Mouse (Mus musculus) right cerebral cortex, postnatal 4 days (tissue): ENCODE measurements around the gene Mvk.

Experiments
- DNase-seq: peaks from one replicate; pipeline ENCODE4 v3.0.0-alpha.2; 2022

The Mvk gene

DNA sequence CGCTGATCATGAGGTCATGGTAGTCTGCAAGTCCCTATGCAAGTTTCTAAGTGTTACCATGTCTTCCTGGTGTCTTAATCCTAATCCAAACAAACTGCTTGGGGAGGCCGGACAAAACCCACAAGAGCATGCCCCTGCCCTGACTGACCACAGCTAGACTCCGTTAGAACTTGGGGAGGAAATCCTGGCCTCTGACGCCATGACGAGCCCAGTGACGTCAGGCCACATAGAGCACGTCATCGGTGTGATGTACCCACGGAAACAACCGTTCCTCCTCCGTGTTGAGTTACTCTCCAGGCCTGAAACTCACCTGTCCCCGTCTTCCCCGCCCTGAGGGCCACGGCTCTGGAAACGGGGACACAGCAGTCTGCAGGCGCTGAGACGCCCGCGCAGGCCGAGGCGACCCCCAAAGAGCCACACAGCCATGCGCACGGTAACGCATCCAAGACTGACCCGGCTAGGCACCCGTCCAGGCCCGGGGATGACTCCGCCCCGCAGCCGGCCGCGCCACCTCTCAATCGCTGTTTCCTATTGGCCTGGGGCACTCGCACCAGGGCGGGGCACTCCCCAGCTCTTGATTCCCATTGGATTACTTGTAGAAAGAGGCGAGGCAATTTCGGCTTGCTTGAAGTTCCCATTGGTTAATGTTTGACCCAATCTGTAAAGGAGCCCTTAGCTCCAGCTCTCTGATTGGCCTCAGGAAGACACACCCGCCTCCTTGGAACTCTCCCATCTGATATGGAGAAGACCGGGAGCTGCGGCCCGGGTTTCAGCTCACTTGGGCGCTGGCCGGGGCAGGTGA is at the start of gene Mvk, which contains the start of gene Mmab:
Gene Mvk, plus strand, starts transcription at position 704 of the 802 bp plus-strand sequence.
Gene Mmab, minus strand, starts transcription at position 495 of the 802 bp plus-strand sequence.
- DNase-seq, result peak; percentile 99

DNA sequence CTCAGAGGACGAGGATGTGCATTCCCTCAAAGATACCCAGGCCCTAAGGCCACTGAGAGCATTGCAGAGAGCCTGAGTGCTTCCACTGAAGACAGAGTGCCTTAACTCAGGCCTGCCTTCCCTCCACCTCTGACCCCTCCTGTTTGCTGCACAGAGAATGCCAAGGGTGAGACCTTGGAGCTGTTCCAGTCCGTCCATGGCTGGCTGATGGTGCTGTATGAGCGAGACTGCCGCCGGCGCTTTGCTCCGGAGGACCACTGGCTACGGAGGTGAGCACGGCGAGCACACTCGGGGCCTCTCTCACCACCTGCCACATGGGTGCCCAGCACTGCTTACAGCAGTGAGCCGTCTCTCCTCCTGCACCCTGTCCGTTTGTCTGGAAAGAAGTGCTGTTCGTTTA is 37.5 kb upstream of the Mvk start:
- DNase-seq, result no peak

DNA sequence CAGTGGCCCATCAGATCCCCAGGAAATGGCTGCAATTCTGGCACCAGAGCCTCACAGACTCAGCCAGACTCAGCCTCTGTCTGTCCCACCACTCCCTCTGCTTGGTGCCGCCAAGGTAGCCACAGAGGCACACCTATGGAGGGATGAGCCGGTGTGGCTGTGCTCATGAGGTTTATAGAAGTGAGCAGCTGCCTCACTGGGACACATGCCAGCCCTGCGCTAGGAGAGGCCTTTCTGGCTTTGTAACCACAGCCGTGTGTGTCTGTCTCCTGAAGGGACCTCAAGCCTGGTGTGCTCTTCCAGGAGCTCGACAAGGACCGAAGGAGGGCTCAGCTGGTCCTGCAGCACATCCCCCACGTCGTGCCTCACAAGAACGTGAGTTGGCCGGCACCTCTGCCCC is 36.8 kb upstream of the Mvk start:
- no peak for DNase-seq

DNA sequence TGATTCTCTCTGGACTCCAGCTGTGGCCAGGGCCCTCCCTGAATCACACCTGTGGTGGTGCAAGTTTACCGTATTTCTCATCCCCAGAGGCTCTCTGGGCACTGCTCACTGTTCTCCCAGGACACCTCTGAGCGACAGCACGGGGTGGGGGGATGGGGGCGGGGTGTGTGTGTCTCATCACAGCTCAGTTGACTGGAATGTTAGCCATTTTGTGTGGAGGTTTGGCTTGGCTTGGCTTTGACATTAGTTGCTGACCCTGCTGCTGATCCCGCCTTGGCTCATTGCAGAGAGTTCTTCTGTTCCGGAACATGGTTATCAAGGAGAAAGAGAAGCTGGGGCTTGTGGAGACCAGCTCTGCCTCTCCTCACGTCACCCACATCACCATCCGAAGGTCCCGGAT is 36.3 kb upstream of the Mvk start:
- DNase-seq, result no peak

DNA sequence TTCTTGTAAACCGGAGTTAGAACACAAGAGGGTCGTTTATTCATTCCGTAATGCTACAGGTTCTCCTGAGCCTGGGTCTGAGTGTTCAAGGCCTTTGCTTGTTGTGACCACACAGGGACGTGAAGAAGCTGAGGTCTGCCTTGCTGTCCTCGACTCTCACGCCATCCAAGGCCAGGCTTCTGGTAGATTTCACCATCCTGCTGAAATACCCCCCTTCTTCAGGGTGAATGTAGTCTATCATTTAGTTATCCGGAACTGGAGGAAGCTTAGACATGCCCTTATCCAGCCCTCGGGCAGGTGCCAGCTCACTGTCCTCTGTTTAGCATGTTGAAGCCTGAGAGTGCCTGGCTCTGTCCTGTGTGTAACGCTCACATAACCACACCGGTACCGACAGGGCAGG is 35.2 kb upstream of the Mvk start:
- DNase-seq, result no peak

DNA sequence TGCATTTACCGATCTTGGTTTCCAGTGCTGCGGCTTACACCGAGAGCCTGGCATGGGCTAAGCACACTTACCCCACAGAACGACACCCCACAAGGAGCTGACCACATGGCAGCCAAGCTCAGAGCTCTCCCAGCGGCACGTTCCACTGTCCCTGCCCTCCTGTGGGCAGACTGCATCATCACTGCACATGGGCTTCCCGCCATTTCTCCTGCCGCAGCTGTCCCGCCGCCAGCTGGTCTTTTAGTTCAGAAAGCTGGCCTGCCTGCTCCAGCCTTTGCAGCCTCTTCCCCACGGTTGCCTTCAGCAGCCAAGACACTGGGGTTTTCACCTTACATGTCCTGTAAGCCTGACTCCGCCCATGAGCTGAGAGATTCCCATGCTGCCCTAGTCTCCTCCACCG is 33.6 kb upstream of the Mvk start:
- no peak for DNase-seq

DNA sequence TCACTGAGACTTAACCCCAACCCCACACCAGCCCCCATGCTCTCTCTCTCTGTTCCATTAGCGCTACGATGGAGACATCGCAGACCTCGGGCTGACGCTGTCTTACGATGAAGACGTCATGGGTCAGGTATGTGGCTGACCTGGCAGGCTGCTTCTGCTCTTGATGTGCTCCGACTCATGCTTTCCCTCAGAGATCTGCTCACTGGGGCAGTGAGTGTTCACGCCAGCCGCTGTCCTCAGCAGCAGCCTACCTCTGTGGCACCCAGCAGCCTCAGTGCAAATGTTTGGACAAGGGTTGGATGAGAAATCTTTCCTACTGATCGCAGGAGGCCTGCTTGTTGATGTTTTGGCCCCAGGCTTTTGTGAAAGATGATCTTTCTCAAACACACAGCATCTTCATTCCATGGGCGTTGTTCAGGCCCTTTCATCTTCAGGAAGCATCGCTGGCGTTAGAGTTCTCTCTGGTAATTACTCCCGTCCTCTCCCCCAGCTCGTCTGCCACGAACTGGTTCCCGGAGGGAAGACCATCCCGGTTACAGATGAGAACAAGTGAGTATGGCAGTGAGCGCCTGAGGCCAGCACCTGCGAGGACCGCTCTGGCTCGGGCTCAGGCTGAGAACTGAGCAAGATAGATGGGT is 31.6 kb upstream of the Mvk start:
- DNase-seq, result no peak

DNA sequence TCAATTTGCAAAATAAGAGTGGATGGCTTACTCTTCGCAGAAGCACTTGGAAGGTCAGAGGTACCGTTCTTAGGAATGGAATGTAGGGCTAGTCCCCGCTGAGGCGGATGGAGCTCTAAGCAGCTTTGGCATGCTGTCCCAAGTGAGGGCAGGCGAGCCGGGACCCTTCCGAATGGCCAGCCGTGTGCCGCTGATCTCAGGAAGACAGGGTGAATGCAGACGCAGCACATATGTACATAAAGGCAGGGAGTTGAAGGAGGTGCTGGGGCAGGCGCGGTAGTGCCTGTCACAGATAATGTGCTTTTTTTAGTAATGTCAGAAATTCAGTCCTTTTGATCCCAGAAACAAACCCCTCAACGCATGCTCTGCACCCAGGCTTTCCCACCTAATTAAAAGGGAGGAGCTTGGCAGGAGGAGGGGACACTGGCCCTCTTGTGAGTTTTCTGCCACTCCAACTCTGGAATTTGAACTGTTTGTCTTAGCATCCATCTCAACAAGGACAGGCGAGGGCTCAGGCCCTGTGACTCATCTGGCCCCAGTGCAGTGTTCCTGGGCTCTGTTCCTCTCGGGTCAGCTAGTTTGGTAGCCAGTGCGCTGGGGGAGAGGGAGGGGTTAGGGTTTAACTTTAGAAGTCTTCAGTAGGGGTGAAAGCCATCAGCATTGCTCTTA is 30.9 kb upstream of the Mvk start:
- DNase-seq, result no peak

DNA sequence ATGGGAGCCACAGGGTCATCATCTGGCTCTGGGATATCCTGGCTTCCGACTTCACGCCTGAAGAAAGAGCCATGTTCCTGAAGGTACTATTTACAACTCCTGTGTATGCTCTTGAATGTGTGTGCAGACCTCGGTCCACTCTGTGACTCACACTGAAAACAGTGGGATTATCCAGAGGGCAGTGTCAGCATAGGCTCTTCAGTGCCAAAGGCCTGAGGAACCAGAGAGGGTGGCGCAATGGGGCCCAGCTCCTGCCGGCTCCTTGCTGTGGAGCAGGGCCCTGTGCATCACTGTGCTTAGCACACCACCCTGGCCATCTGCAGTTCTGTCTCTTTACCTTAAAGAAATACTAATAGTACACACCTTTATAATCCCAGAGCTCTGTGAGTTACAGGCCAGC is 28.5 kb upstream of the Mvk start:
- no peak for DNase-seq

DNA sequence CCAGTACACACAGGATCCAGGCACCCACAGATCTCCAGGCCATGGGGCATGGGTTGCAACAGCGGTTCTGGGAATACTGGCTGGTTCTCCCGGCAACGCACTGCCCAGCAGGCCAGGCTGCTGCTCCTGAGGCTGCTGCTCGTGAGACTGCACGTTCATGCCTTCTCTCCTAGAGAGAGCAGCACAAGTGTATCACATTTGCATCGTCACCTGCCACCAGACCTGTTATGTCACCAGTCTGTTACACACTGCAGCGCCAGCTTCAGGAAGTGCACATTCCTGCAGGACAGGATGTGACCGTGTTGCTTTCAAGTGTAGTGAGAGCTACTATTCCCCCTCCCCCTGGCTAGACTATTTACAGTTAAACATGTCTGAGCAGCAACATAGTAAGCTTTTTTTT is 27.2 kb upstream of the Mvk start:
- DNase-seq, result no peak

DNA sequence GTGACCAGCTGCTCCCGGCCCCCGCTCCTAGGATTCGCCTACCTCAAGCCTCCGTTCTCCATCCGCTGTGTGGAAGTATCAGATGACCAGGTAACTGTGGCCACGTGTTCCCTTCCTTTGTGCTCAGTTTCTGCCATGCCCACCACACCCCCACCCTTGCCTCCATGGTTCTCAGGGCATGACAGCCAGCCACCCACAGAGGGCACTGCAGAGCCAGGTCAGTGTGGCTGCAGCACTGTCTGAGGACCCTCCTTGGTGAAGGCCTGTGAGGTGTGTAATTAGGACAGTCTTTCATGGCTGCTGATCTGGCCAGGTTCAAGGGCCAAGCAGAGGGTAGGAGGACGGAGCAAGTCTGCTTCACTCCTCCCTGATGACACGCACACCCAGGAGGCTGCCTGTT is 25.5 kb upstream of the Mvk start:
- peak; percentile 29 for DNase-seq

DNA sequence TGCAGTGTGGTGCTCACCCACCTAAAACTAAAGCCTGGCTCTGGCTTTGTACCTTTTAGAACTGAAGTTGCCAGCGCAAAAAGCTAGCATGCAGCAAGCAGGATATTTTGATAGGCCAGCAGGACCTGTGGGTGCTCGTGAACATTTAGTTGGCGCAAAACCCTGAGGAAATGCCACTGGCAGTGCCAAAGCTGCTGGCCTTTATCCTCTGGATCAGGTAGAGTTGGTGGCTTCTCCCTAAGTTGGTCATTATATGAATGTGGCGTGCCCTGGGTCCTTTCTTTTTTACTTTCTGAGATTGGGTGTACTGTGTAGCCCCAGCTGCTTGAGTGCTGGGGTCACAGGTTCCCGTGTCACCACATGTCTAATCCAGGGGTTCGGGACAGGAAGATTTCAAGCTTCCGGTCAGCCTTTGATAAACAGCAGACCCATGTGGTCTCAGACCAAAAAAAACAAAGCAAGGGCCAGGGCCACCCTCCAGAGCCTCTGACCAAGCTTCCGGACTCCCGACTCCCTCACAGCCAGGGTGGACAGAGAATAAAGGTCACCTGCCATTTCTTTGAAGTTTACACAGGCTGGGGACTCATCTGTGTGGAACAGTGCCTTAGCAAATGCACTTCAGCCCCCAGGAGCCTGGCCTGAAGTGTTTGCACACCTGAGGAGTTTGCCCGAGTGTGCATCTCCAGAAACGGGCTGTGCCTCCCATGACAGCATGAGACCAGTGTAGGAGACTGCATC is 22.3 kb upstream of the Mvk start:
- DNase-seq, result no peak

DNA sequence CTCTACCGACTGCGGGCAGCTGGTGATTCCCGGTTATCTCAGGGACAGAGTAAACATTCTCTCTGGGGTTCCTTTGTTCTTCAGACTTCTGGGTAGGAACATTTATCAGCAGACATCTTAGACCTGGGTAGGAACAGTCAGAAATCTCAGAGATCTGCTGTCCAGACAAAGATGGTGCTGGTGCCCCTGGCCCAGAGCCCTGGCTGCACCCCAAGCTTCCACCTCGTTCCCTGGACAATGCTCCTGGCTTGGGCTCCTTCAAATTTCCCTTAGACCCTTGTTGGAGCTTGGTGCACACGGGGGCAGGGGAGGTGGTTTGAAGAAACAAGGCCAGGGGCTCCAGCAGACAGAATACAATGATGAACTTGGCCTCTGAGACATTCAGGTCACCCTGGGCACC is 21.5 kb upstream of the Mvk start:
- no peak for DNase-seq

DNA sequence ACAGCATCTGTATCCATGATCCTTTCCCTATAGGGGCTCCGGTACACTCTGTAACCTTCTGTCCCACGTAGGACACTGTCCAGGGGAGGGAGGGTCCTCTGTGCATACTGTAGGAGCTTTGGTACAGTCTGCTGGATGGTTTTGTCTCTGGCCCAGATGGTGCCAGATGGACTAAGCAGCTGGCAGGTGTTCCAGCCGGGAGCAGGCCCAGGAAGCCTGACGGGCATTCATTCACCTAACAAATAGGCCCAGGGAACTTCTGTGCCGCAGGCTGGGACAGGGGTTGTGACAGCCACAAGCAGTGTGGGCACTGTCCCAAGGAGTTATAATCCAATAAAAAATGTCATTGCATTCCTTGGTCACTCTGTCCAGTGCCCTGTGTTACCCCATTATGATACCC is 20.1 kb upstream of the Mvk start:
- DNase-seq, result no peak

DNA sequence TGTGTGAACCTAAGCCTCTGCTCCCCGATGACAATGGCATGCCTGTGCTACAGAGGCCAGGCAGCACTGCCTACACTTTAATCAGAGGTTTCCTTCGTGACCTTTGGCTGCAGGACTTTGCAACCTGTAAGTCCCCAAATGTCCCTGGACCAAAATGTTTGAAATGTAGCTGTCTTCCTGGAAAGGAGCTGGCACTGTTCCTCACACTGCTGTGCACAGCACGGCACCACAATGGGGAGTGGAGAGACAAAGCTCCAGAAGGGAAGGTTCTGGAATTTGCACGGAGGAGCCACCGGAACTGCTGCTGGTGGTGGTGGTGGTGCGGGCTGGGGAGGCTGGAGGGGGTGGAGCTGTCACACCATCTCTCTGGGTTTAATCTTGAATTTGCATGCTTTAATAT is 17.3 kb upstream of the Mvk start:
- DNase-seq, result no peak

DNA sequence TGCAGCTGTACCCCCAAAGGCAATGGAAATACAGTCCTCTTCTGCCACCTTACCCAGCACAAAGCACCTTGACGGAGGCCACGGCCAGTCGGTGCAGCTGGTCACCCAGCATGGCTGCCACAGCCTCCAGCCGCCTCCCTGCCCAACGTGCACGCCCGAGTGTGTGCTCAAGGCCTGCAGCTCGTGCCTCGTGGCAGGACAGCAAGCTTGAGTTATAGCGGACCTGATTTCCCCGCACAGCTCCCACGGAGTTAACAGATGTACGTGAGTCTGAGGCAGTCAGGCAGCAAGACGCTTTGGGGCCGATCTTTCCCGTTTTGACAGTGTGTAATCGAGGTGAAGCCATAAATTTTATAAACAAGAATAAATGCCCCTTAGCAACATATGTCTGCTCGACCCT is 15.4 kb upstream of the Mvk start:
- DNase-seq, result no peak

DNA sequence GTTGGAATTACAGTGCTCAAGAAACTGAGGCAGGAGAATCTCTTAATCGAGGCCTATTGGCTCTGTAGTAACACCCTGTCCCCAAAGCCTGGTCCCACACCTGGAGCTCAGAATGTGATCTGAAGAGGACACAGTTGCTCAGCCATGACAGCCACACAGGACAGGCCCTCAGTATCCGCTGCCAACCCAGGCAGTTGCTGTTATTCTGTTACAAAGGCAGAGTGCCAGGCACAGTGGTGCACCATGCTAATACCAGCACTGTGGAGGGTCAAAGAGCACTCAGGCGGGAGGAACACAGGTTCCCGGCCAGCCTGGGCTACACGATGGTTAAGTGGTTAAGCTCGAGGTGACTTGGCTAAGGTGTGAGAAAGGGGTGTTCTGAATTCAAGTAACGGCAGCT is 14.3 kb upstream of the Mvk start:
- DNase-seq, result no peak

DNA sequence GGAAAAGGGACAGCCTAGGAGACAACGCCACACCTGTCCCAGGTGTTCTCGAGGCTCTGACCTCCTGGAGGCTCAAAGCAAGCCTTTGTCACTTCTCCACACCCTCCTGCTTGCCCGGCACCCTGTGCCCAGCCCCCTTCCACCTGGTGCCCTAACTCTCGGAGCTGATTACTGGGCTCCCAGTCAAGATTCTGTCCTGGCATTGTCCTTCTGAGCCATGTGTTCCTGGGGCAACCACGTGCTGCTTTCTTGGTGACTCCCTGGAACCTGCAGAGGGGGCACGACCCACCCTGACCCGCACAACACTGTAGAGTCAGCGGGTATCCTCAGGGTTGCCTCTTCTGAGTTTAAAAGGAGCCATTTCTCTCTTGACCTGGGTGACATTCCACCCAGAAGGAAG is 9.7 kb upstream of the Mvk start:
- DNase-seq, result no peak

DNA sequence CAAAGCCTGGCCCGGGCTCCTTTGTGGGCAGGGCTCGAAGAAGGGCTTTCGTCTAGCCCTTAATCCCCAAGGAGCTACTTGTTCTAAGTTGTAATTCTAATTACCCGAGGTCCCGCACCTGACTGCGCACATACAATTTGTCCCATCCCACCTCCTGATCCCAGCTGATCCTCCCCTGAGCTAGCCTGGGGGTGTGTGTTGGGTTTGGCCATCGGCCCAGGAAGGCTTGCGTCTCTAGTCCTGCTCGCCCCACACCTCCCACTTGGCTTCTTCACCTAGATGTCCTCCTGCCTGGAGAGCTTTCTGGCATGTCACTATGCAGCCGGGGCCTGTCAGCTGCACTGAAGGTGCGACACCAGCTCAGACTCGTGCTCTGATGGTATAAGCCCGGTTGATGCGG is 8.5 kb upstream of the Mvk start:
- DNase-seq, result no peak

DNA sequence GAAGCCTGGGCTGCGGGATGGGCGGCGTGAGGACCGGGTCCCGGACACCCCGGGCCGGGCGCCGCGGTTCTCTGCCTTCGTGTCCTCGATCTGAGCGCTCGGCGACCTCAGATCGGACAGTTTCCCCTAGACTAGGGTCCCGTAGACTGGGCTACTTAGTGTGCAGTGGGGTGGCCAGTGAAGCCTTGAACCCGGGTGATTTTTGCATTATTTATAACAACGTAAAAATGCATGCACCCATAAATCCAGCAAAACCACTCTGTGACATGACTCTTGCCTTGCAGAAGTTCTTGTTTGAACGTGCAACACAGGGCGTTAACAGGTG is 261 bp downstream of the Mvk start:
- DNase-seq, result no peak

DNA sequence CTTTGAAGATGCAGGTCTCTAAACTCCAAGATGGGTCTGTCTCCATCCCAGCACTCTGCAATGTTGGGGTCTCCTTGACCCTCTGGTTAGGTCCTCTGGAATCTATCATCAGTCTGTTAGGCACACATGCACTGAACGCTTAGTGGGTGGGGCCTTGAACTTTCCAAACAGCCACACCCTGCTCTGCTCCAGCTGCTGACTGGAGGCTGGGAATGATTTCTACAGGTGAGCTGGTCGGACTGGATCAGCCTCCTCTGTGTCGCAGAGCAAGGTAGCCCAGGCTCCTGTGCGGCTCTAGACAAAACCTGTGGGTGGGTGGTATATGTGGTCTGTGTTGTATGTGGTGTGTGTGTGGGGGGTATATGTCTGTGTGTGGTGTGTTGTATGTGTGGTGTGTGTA is 4.9 kb downstream of the Mvk start:
- no peak for DNase-seq

DNA sequence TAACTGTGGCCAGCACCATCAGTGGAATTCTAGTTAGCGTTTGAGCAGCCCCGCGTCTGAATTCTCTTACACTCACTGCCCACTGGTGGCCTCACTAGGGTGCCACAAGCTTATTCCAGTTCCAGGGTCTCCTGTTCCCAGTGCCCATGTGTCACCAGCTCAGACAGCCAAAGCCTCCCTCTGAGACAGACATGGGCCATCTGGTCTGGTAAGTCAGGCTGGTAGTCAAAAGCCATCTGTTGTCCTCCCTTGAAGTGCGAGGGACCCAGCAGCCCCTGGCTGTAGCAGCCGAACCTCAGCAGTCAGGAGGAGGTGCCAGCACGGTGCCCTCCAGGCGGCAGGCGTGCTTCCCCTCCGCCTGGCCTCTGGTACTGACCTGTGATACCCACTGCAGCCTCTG is 12.2 kb downstream of the Mvk start:
- no peak for DNase-seq

DNA sequence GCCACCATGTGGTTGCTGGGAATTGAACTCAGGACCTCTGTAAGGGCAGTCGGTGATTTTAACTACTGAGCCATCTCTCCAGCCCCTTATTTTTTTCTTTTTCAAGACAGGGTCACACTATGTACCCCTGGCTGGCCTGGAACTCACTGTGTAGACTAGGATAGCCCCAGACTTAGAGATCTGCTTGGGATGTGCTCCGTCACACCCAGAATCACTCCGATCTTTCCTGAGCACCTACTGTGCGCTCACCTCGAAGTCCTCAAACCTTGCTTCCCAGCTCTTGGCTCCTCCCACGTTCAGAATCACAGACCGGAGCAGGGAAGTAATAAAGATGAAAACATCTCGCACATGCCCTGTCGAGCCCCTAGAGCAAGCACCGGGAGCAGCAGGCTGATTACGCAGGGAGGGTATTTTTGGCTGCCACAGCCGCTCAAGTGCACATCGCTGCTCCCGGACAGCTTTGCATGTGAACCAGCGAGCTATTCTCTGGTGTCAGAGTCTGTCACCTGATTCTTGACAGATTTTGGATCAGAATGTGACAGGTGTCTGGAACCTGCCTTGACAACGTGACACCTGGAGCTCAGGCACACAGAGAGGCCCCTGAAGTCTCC is 13.0 kb downstream of the Mvk start:
- DNase-seq, result no peak
